Mouse (Mus musculus) bone marrow, adult 2 months (tissue): ENCODE measurements around the gene Socs7. TPM values are rescaled to one million over a fixed set of nuclear protein-coding genes. Genes with fewer than 3 reads are reported as not detected.

Experiments
- H3K27ac ChIP-seq: fragments of 200-500 bp; 2 replicates; pipeline ENCODE4 v1.5.1; 2012; ENCODE audit warnings: low read depth, mild to moderate bottlenecking, control low read depth, inconsistent platforms, low read length; ENCODE audit not compliant: control insufficient read depth, poor library complexity, insufficient read depth
- H3K4me1 ChIP-seq: fragments of 200-500 bp; 2 replicates; pipeline ENCODE4 v1.6.1; 2011; ENCODE audit warnings: low read length; ENCODE audit not compliant: control insufficient read depth, insufficient read depth
- H3K4me3 ChIP-seq: fragments of 200-500 bp; replicated peaks from 2 replicates; pipeline ENCODE3; 2011; ENCODE audit warnings: mild to moderate bottlenecking, low read depth, low read length, control low read depth; ENCODE audit not compliant: control insufficient read depth
- CTCF ChIP-seq: fragments of 200-500 bp; IDR thresholded peaks from 2 replicates; pipeline ENCODE4 v1.5.1; 2011; ENCODE audit warnings: low read length, control low read depth; ENCODE audit not compliant: control insufficient read depth, insufficient read depth
- POLR2A ChIP-seq: fragments of 200-500 bp; IDR thresholded peaks from 2 replicates; pipeline ENCODE4 v1.6.1; 2011; ENCODE audit warnings: low read depth, mild to moderate bottlenecking, control low read depth, low read length, borderline replicate concordance; ENCODE audit not compliant: control insufficient read depth
- WGBS: fragments of 180-500 bp; shearing (Covaris S2); methylation state at CpG from one replicate; pipeline ENCODE4 v1.1.7; 2018; 5-methylcytosine and 5-hydroxymethylcytosine counted together
- polyA plus RNA-seq: library from polyadenylated mRNA; stranded (reverse); fragments of >200 nt; gene quantifications from 2 replicates; pipeline ENCODE4 v1.2.4, GENCODE M21; 2011; ENCODE audit warnings: low replicate concordance; ENCODE audit not compliant: missing spikeins, insufficient read depth, insufficient read length

Gene Socs7
- polyA plus RNA-seq, 1 experiment: 4.3 TPM

GRCm38 (mm10) chr11:97402746-97403145 is 40.4 kb downstream of the Socs7 start:
- H3K4me3 ChIP-seq: no peak overlapping the region
- H3K4me1 ChIP-seq: peaks cover 1% of the 10 kb centered on the region
- TF ChIP-seq POLR2A: no peak
- TF ChIP-seq CTCF: no peak
- no peak overlapping the region for H3K27ac ChIP-seq
- 57% methylated on average over 2 of the region's 2 CpGs for WGBS

- WGBS: 45% methylated on average over 8 of the region's 8 CpGs
- H3K4me3 ChIP-seq: no peak overlapping the region
- peaks cover 1% of the 10 kb centered on the region for H3K4me1 ChIP-seq
- TF ChIP-seq POLR2A (no peak), CTCF (no peak)
- no peak overlapping the region for H3K27ac ChIP-seq
Measured at GRCm38 (mm10) chr11:97403614-97404183, 41.3 kb downstream of the Socs7 start.

- Histone ChIP-seq H3K4me3 (peak overlapping the region; percentile 24), H3K4me1 (peaks cover 1% of the 10 kb centered on the region), H3K27ac (no peak overlapping the region)
- WGBS: 2% methylated on average over 57 of the region's 61 CpGs
- TF ChIP-seq POLR2A (no peak), CTCF (no peak)
Measured at GRCm38 (mm10) chr11:97404184-97404760, 41.9 kb downstream of the Socs7 start.

GRCm38 (mm10) chr11:97404761-97405190 is 42.4 kb downstream of the Socs7 start:
- WGBS: 2% methylated on average over 11 of the region's 11 CpGs
- peak overlapping the region; percentile 24 for H3K4me3 ChIP-seq
- H3K4me1 ChIP-seq: peaks cover 1% of the 10 kb centered on the region
- TF ChIP-seq CTCF (no peak), POLR2A (no peak)
- no peak overlapping the region for H3K27ac ChIP-seq

GRCm38 (mm10) chr11:97406094-97406951 is 44.0 kb downstream of the Socs7 start:
- TF ChIP-seq CTCF (no peak), POLR2A (no peak)
- Histone ChIP-seq H3K4me3 (no peak overlapping the region), H3K4me1 (peaks cover 1% of the 10 kb centered on the region), H3K27ac (no peak overlapping the region)
- 70% methylated on average over 10 of the region's 10 CpGs for WGBS

- WGBS: 84% methylated on average over 3 of the region's 3 CpGs
- no peak overlapping the region for H3K4me3 ChIP-seq
- H3K27ac ChIP-seq: no peak overlapping the region
- H3K4me1 ChIP-seq: peaks cover 2% of the 10 kb centered on the region
- TF ChIP-seq CTCF: no peak
- no peak for TF ChIP-seq POLR2A
Measured at GRCm38 (mm10) chr11:97407456-97407855, 45.1 kb downstream of the Socs7 start.

DNA sequence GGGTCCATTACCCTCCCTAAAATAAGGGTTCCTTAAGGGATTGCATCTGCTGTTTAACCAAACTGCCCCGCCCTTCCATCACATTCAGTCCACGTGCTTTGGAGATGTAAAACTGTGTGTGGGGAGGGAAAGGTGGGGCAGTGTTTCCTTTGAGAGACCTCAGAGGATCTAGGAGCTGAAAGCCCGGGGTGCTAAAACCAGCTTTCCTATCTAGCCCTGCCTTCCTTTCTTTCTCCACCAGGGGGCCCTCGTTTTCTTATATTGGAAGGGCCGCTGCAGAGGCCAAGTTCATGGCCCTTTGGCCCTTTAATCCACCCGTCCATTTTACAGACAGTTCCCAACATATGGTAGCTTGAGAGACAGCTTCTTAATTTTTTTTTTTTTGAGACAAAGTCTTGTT is 45.8 kb downstream of the Socs7 start:
- no peak overlapping the region for H3K27ac ChIP-seq
- no peak overlapping the region for H3K4me3 ChIP-seq
- no peak for TF ChIP-seq POLR2A
- TF ChIP-seq CTCF: peak; percentile 43; the same call in 1 of the 2 replicates
- H3K4me1 ChIP-seq: peaks cover 4% of the 10 kb centered on the region
- 2% methylated on average over 6 of the region's 6 CpGs for WGBS

DNA sequence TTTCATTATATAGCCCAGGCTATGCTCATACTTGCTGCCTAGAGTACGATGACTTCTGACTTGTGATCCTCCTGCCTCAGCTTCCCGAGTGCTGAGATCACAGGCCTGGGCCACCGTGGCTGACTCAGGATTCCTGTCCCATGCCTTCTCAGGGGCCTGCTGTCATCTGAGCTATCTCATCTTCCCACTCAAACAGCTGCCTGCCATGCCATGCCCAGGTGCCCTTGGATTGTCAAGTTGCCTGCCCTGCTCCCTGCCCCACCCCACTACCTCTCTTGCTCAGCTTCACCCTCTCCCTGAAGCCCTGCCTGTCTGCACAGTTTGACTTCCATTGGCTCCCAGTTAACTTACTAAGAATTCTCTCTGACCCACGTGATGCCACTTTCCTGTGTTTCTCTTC is 48.6 kb downstream of the Socs7 start:
- H3K27ac ChIP-seq: no peak overlapping the region
- WGBS: 79% methylated on average over 4 of the region's 4 CpGs
- peaks cover 3% of the 10 kb centered on the region for H3K4me1 ChIP-seq
- H3K4me3 ChIP-seq: no peak overlapping the region
- TF ChIP-seq POLR2A (no peak; the same call in 1 of the 2 replicates), CTCF (no peak)
